Mouse (Mus musculus): ENCODE measurements around the gene Tmem262. TPM values are rescaled to one million over a fixed set of nuclear protein-coding genes. Genes with fewer than 3 reads are reported as not detected.
A peak's percentile ranks its signal among the peaks of the same experiment; 100 is the strongest.

Tmem262 gene
- polyA plus RNA-seq, 1 experiment from 2014 or later = not detected

GRCm38 (mm10) chr19:6082156-6082555 lies 2.3 kb downstream of the Tmem262 start, which contains the start of gene Gm28374:
Gm28374 (minus strand) TSS chr19:6082256.
- Histone ChIP-seq H3K4me1 (peaks cover 22% of the 10 kb centered on the region), H3K4me2 (no peak within 1 kb of the TSS), H3K4me3 (no peak within 1 kb of the TSS), H3K9me3 (no peaks in the 10 kb centered on the region), H3K27me3 (no peaks in the 10 kb centered on the region), H3K27ac (no peak within 1 kb of the TSS), H3K9ac (no peak within 1 kb of the TSS), H3K36me3 (peaks cover 41% of the 10 kb centered on the region)
- WGBS = 89% methylated on average over 9 of the region's 9 CpGs
- ATAC-seq (ENCODE audit: insufficient number of reproducible peaks, low FRiP score, low TSS enrichment, low read depth) = no peak

- peak within 1 kb of the TSS; percentile 82 for H3K27ac ChIP-seq
- WGBS = under 1% methylated on average over 58 of the region's 58 CpGs
- peaks cover 22% of the 10 kb centered on the region for H3K4me1 ChIP-seq
- H3K9me3 ChIP-seq = no peaks in the 10 kb centered on the region
- H3K36me3 ChIP-seq = peaks cover 60% of the 10 kb centered on the region
- H3K4me2 ChIP-seq = peak within 1 kb of the TSS; percentile 85
- H3K27me3 ChIP-seq = no peaks in the 10 kb centered on the region
- peak; percentile 87 for ATAC-seq (ENCODE audit: insufficient number of reproducible peaks, low FRiP score, low TSS enrichment, low read depth)
- H3K4me3 ChIP-seq = peak within 1 kb of the TSS; percentile 52
- peak within 1 kb of the TSS; percentile 39 for H3K9ac ChIP-seq
Measured at GRCm38 (mm10) chr19:6084478-6085248, 4.8 kb downstream of the Tmem262 start, which contains the start of the genes Zfpl1 and Cdca5. Zfpl1 (minus strand) TSS chr19:6084956. Cdca5 (plus strand) TSS chr19:6084983.

GRCm38 (mm10) chr19:6085417-6085879 lies 5.6 kb downstream of the Tmem262 start:
- H3K4me3 ChIP-seq = peak overlapping the region; percentile 52
- H3K27me3 ChIP-seq = no peaks in the 10 kb centered on the region
- H3K9me3 ChIP-seq = no peaks in the 10 kb centered on the region
- peak overlapping the region; percentile 85 for H3K4me2 ChIP-seq
- H3K36me3 ChIP-seq = peaks cover 60% of the 10 kb centered on the region
- H3K4me1 ChIP-seq = peaks cover 22% of the 10 kb centered on the region
- ATAC-seq (ENCODE audit: insufficient number of reproducible peaks, low FRiP score, low TSS enrichment, low read depth) = no peak
- H3K27ac ChIP-seq = peak overlapping the region; percentile 61; the same call in 1 of the 2 replicates
- H3K9ac ChIP-seq = peak overlapping the region; percentile 8
- under 1% methylated on average over 17 of the region's 17 CpGs for WGBS

GRCm38 (mm10) chr19:6088841-6089240 lies 9.0 kb downstream of the Tmem262 start:
- 94% methylated on average over 13 of the region's 13 CpGs for WGBS
- Histone ChIP-seq H3K27ac (no peak overlapping the region), H3K4me2 (no peak overlapping the region), H3K4me1 (peaks cover 16% of the 10 kb centered on the region), H3K36me3 (peaks cover 55% of the 10 kb centered on the region), H3K4me3 (no peak overlapping the region), H3K9ac (no peak overlapping the region), H3K27me3 (no peaks in the 10 kb centered on the region), H3K9me3 (no peaks in the 10 kb centered on the region)
- no peak for ATAC-seq (ENCODE audit: insufficient number of reproducible peaks, low FRiP score, low TSS enrichment, low read depth)

- 91% methylated on average over 7 of the region's 7 CpGs for WGBS
- Histone ChIP-seq H3K4me1 (no peaks in the 10 kb centered on the region), H3K9me3 (no peaks in the 10 kb centered on the region), H3K36me3 (peaks cover 57% of the 10 kb centered on the region), H3K4me2 (no peak within 1 kb of the TSS), H3K9ac (no peak within 1 kb of the TSS), H3K4me3 (no peak within 1 kb of the TSS), H3K27me3 (no peaks in the 10 kb centered on the region), H3K27ac (no peak within 1 kb of the TSS)
- ATAC-seq (ENCODE audit: insufficient number of reproducible peaks, low FRiP score, low TSS enrichment, low read depth) = no peak
Measured at GRCm38 (mm10) chr19:6094119-6094518, 14.3 kb downstream of the Tmem262 start, which contains the start of gene AC131692.1. AC131692.1 (plus strand) TSS chr19:6094419.

GRCm38 (mm10) chr19:6097847-6098246 lies 18.0 kb downstream of the Tmem262 start:
- no peak overlapping the region for H3K4me3 ChIP-seq
- H3K27ac ChIP-seq = no peak overlapping the region
- ATAC-seq (ENCODE audit: insufficient number of reproducible peaks, low FRiP score, low TSS enrichment, low read depth) = no peak
- no peak overlapping the region for H3K9ac ChIP-seq
- peaks cover 23% of the 10 kb centered on the region for H3K36me3 ChIP-seq
- no peaks in the 10 kb centered on the region for H3K27me3 ChIP-seq
- H3K4me1 ChIP-seq = no peaks in the 10 kb centered on the region
- WGBS = 86% methylated on average over 3 of the region's 3 CpGs
- H3K4me2 ChIP-seq = no peak overlapping the region
- no peaks in the 10 kb centered on the region for H3K9me3 ChIP-seq

- no peak overlapping the region for H3K27ac ChIP-seq
- ATAC-seq (ENCODE audit: insufficient number of reproducible peaks, low FRiP score, low TSS enrichment, low read depth) = no peak
- H3K36me3 ChIP-seq = no peaks in the 10 kb centered on the region
- H3K9ac ChIP-seq = no peak overlapping the region
- no peak overlapping the region for H3K4me2 ChIP-seq
- H3K9me3 ChIP-seq = no peaks in the 10 kb centered on the region
- no peaks in the 10 kb centered on the region for H3K27me3 ChIP-seq
- H3K4me3 ChIP-seq = no peak overlapping the region
- 35% methylated on average over 6 of the region's 6 CpGs for WGBS
- no peaks in the 10 kb centered on the region for H3K4me1 ChIP-seq
Measured at GRCm38 (mm10) chr19:6101186-6101585, 21.4 kb downstream of the Tmem262 start.

- H3K36me3 ChIP-seq = no peaks in the 10 kb centered on the region
- ATAC-seq (ENCODE audit: insufficient number of reproducible peaks, low FRiP score, low TSS enrichment, low read depth) = no peak
- no peak overlapping the region for H3K4me3 ChIP-seq
- no peak overlapping the region for H3K27ac ChIP-seq
- H3K9me3 ChIP-seq = no peaks in the 10 kb centered on the region
- H3K4me1 ChIP-seq = no peaks in the 10 kb centered on the region
- WGBS = 76% methylated on average over 6 of the region's 6 CpGs
- H3K27me3 ChIP-seq = no peaks in the 10 kb centered on the region
- no peak overlapping the region for H3K4me2 ChIP-seq
- no peak overlapping the region for H3K9ac ChIP-seq
Measured at GRCm38 (mm10) chr19:6102169-6102853, 22.5 kb downstream of the Tmem262 start.

- Histone ChIP-seq H3K4me2 (no peak overlapping the region), H3K27ac (no peak overlapping the region), H3K36me3 (no peaks in the 10 kb centered on the region), H3K27me3 (no peaks in the 10 kb centered on the region), H3K4me1 (no peaks in the 10 kb centered on the region), H3K4me3 (no peak overlapping the region), H3K9ac (no peak overlapping the region), H3K9me3 (no peaks in the 10 kb centered on the region)
- no peak for ATAC-seq (ENCODE audit: insufficient number of reproducible peaks, low FRiP score, low TSS enrichment, low read depth)
- 83% methylated on average over 4 of the region's 4 CpGs for WGBS
Measured at GRCm38 (mm10) chr19:6104476-6104875, 24.6 kb downstream of the Tmem262 start.

- no peaks in the 10 kb centered on the region for H3K9me3 ChIP-seq
- no peak within 1 kb of the TSS for H3K27ac ChIP-seq
- no peak within 1 kb of the TSS for H3K9ac ChIP-seq
- ATAC-seq (ENCODE audit: insufficient number of reproducible peaks, low FRiP score, low TSS enrichment, low read depth) = no peak
- H3K27me3 ChIP-seq = no peaks in the 10 kb centered on the region
- no peaks in the 10 kb centered on the region for H3K4me1 ChIP-seq
- H3K4me2 ChIP-seq = no peak within 1 kb of the TSS
- 78% methylated on average over 7 of the region's 7 CpGs for WGBS
- H3K36me3 ChIP-seq = no peaks in the 10 kb centered on the region
- no peak within 1 kb of the TSS for H3K4me3 ChIP-seq
Measured at GRCm38 (mm10) chr19:6105586-6105985, 25.8 kb downstream of the Tmem262 start, which contains the start of gene Naaladl1. Naaladl1 (plus strand) TSS chr19:6105782.

- H3K9me3 ChIP-seq = no peaks in the 10 kb centered on the region
- peaks cover 41% of the 10 kb centered on the region for H3K36me3 ChIP-seq
- no peak overlapping the region for H3K4me3 ChIP-seq
- no peaks in the 10 kb centered on the region for H3K27me3 ChIP-seq
- ATAC-seq (ENCODE audit: insufficient number of reproducible peaks, low FRiP score, low TSS enrichment, low read depth) = no peak
- H3K27ac ChIP-seq = no peak overlapping the region
- no peak overlapping the region for H3K4me2 ChIP-seq
- peaks cover 16% of the 10 kb centered on the region for H3K4me1 ChIP-seq
- 70% methylated on average over 6 of the region's 6 CpGs for WGBS
- H3K9ac ChIP-seq = no peak overlapping the region
Measured at GRCm38 (mm10) chr19:6113116-6113515, 33.3 kb downstream of the Tmem262 start.
